Mouse (Mus musculus) layer of hippocampus, adult 9-11 months (tissue): Measurements from ENCODE around the gene Prl3d2.
"Not testable (repeated sequence)": the region's sequence is repeated elsewhere in the genome, so short reads cannot be mapped to it uniquely, and the experiment has no call there.

ENCODE experiments used
- DNase-seq: peaks from one replicate; pipeline ENCODE4 v3.0.0; 2022

Gene Prl3d2

GRCm38 (mm10) chr13:27121398-27121797 is at the start of gene Prl3d2:
Gene Prl3d2, plus strand, starts transcription at chr13:27121698.
- DNase-seq = not testable (repeated sequence)

- DNase-seq = not testable (repeated sequence)
Measured at GRCm38 (mm10) chr13:27093890-27094289, 27.6 kb upstream of the Prl3d2 start, which contains the start of gene Prl3d1. Gene Prl3d1, plus strand, starts transcription at chr13:27094190.

- DNase-seq = no peak
Measured at GRCm38 (mm10) chr13:27148264-27148663, 26.8 kb downstream of the Prl3d2 start.

GRCm38 (mm10) chr13:27156490-27156889 is 35.0 kb downstream of the Prl3d2 start, which contains the start of gene Prl3d3:
Gene Prl3d3, plus strand, starts transcription at chr13:27156790.
- DNase-seq = not testable (repeated sequence)
